Mouse (Mus musculus) neural tube, embryonic 14.5 days (tissue): ENCODE measurements around the gene 1700001P01Rik. TPM values are rescaled to one million over a fixed set of nuclear protein-coding genes. Genes with fewer than 3 reads are reported as not detected.

Source experiments
- ATAC-seq: fragments of 200-750 bp; cut with Nextera tagmentation; 2 replicates; pipeline ENCODE4 v1.8.0; 2017; ENCODE audit warnings: low read depth, mild to moderate bottlenecking, moderate TSS enrichment, moderate library complexity
- H3K27ac ChIP-seq: fragments of 300-500 bp; sonication (generic); 2 replicates; pipeline ENCODE4 v1.5.1; 2014; ENCODE audit warnings: low read depth, mild to moderate bottlenecking, control low read depth, low read length, moderate library complexity, mixed read lengths
- H3K27me3 ChIP-seq: fragments of 300-500 bp; sonication (generic); 2 replicates; pipeline ENCODE4 v1.6.1; 2014; ENCODE audit warnings: low read length; ENCODE audit not compliant: control insufficient read depth, insufficient read depth
- H3K36me3 ChIP-seq: fragments of 300-500 bp; sonication (generic); 2 replicates; pipeline ENCODE4 v1.6.1; 2014; ENCODE audit warnings: low read length, mixed read lengths; ENCODE audit not compliant: control insufficient read depth, insufficient read depth
- H3K4me1 ChIP-seq: fragments of 300-500 bp; sonication (generic); 2 replicates; pipeline ENCODE4 v1.6.1; 2014; ENCODE audit warnings: low read length; ENCODE audit not compliant: control insufficient read depth, insufficient read depth
- H3K4me2 ChIP-seq: fragments of 300-500 bp; sonication (generic); 2 replicates; pipeline ENCODE4 v1.6.1; 2014; ENCODE audit warnings: mild to moderate bottlenecking, low read depth, low read length, control low read depth
- H3K4me3 ChIP-seq: fragments of 300-500 bp; sonication (generic); 2 replicates; pipeline ENCODE4 v1.5.1; 2014; ENCODE audit warnings: low read depth, low read length, control low read depth, mixed read lengths
- H3K9ac ChIP-seq: fragments of 300-500 bp; sonication (generic); replicated peaks from 2 replicates; pipeline ENCODE4 v1.6.1; 2014; ENCODE audit warnings: low read depth, mild to moderate bottlenecking, control low read depth, low read length, mixed read lengths
- H3K9me3 ChIP-seq: fragments of 300-500 bp; sonication (generic); 2 replicates; pipeline ENCODE4 v1.6.1; 2016; ENCODE audit warnings: low read length; ENCODE audit not compliant: control insufficient read depth
- whole genome bisulfite sequencing: fragments of 180-500 bp; shearing (Covaris S2); extraction: QIAGEN DNeasy Blood & Tissue Kit; methylation state at CpG from one replicate; pipeline ENCODE4 v1.1.7; 2014; 5-methylcytosine and 5-hydroxymethylcytosine counted together
- polyA plus RNA-seq: library from polyadenylated mRNA; unstranded; fragments of >200 nt; fragmentation: Nextera tagmentation; extraction: Ambion mirVana; gene quantifications from 2 replicates; pipeline ENCODE4 v1.2.1, GENCODE M21; 2014

1700001P01Rik gene
- polyA plus RNA-seq, 1 experiment from 2014 or later = 0.36 TPM

GRCm38 (mm10) chr11:97806613-97806964 is 30.9 kb upstream of the 1700001P01Rik start:
- Histone ChIP-seq H3K27me3 (no peaks in the 10 kb centered on the region), H3K27ac (no peak overlapping the region), H3K9ac (no peak overlapping the region), H3K4me2 (no peak overlapping the region), H3K4me3 (no peak overlapping the region), H3K36me3 (peaks cover 17% of the 10 kb centered on the region), H3K4me1 (peaks cover 61% of the 10 kb centered on the region), H3K9me3 (no peaks in the 10 kb centered on the region)
- ATAC-seq = no peak
- WGBS = 61% methylated on average over 7 of the region's 7 CpGs

GRCm38 (mm10) chr11:97805662-97806612 is 30.2 kb upstream of the 1700001P01Rik start:
- H3K4me3 ChIP-seq = no peak overlapping the region
- 28% methylated on average over 15 of the region's 15 CpGs for WGBS

GRCm38 (mm10) chr11:97804841-97805661 is 29.3 kb upstream of the 1700001P01Rik start:
- H3K27ac ChIP-seq = peak overlapping the region; percentile 62
- peak overlapping the region; percentile 6; the same call in 1 of the 2 replicates for H3K4me2 ChIP-seq
- H3K9ac ChIP-seq = no peak overlapping the region
- peaks cover 64% of the 10 kb centered on the region for H3K4me1 ChIP-seq
- no peak overlapping the region for H3K4me3 ChIP-seq
- WGBS = 30% methylated on average over 9 of the region's 9 CpGs
- no peaks in the 10 kb centered on the region; the same call in 1 of the 2 replicates for H3K27me3 ChIP-seq
- H3K36me3 ChIP-seq = peaks cover 17% of the 10 kb centered on the region
- 0 out of 2 replicates have a peak, but pooled peaks have one; percentile 5 for ATAC-seq
- H3K9me3 ChIP-seq = no peaks in the 10 kb centered on the region

More at GRCm38 (mm10) chr11:97805662-97806612, 30.2 kb upstream of the 1700001P01Rik start:
- no peaks in the 10 kb centered on the region for H3K9me3 ChIP-seq
- peak overlapping the region; percentile 4; the same call in 1 of the 2 replicates for H3K4me2 ChIP-seq
- no peaks in the 10 kb centered on the region for H3K27me3 ChIP-seq
- ATAC-seq = peak; percentile 25; the same call in 1 of the 2 replicates
- no peak overlapping the region for H3K9ac ChIP-seq
- H3K27ac ChIP-seq = peak overlapping the region; percentile 41
- peaks cover 17% of the 10 kb centered on the region for H3K36me3 ChIP-seq
- peaks cover 64% of the 10 kb centered on the region for H3K4me1 ChIP-seq

- H3K36me3 ChIP-seq = peaks cover 7% of the 10 kb centered on the region; the same call in 1 of the 2 replicates
- no peaks in the 10 kb centered on the region; the same call in 1 of the 2 replicates for H3K27me3 ChIP-seq
- no peak overlapping the region for H3K4me3 ChIP-seq
- 0 out of 2 replicates have a peak overlapping the region, but pooled peaks have one; percentile 6 for H3K4me2 ChIP-seq
- 85% methylated on average over 5 of the region's 5 CpGs for WGBS
- H3K9me3 ChIP-seq = no peaks in the 10 kb centered on the region
- H3K4me1 ChIP-seq = peaks cover 58% of the 10 kb centered on the region
- ATAC-seq = no peak
- H3K9ac ChIP-seq = no peak overlapping the region
- H3K27ac ChIP-seq = no peak overlapping the region
These were observed 28.1 kb upstream of the 1700001P01Rik start for GRCm38 (mm10) chr11:97803847-97804246.

GRCm38 (mm10) chr11:97802495-97802894 is 26.8 kb upstream of the 1700001P01Rik start:
- no peak overlapping the region for H3K9ac ChIP-seq
- H3K4me2 ChIP-seq = peak overlapping the region; percentile 90; the same call in 1 of the 2 replicates
- H3K4me3 ChIP-seq = no peak overlapping the region
- peaks cover 48% of the 10 kb centered on the region for H3K4me1 ChIP-seq
- H3K36me3 ChIP-seq = no peaks in the 10 kb centered on the region
- no peak for ATAC-seq
- no peaks in the 10 kb centered on the region for H3K9me3 ChIP-seq
- H3K27ac ChIP-seq = no peak overlapping the region
- WGBS = 51% methylated on average over 6 of the region's 6 CpGs
- H3K27me3 ChIP-seq = no peaks in the 10 kb centered on the region; the same call in 1 of the 2 replicates

GRCm38 (mm10) chr11:97802194-97802470 is 26.4 kb upstream of the 1700001P01Rik start:
- no peaks in the 10 kb centered on the region for H3K9me3 ChIP-seq
- peak overlapping the region; percentile 90 for H3K4me2 ChIP-seq
- WGBS = 45% methylated on average over 1 of the region's 1 CpGs
- H3K4me1 ChIP-seq = peaks cover 48% of the 10 kb centered on the region
- no peaks in the 10 kb centered on the region for H3K36me3 ChIP-seq
- ATAC-seq = no peak
- 0 out of 2 replicates have a peak overlapping the region, but pooled peaks have one; percentile 35 for H3K27ac ChIP-seq
- no peaks in the 10 kb centered on the region; the same call in 1 of the 2 replicates for H3K27me3 ChIP-seq
- peak overlapping the region; percentile 93 for H3K4me3 ChIP-seq
- H3K9ac ChIP-seq = no peak overlapping the region

- no peaks in the 10 kb centered on the region for H3K9me3 ChIP-seq
- peak overlapping the region; percentile 86; the same call in 1 of the 2 replicates for H3K27ac ChIP-seq
- peak overlapping the region; percentile 90 for H3K4me2 ChIP-seq
- H3K27me3 ChIP-seq = no peaks in the 10 kb centered on the region; the same call in 1 of the 2 replicates
- peak overlapping the region; percentile 91; the same call in 1 of the 2 replicates for H3K9ac ChIP-seq
- peak overlapping the region; percentile 93 for H3K4me3 ChIP-seq
- no peak for ATAC-seq
- H3K36me3 ChIP-seq = no peaks in the 10 kb centered on the region
- peaks cover 46% of the 10 kb centered on the region for H3K4me1 ChIP-seq
- WGBS = 19% methylated on average over 8 of the region's 8 CpGs
These were observed 25.9 kb upstream of the 1700001P01Rik start for GRCm38 (mm10) chr11:97801409-97802193.

GRCm38 (mm10) chr11:97800691-97801408 is 25.1 kb upstream of the 1700001P01Rik start:
- H3K9ac ChIP-seq = peak overlapping the region; percentile 91
- H3K4me2 ChIP-seq = peak overlapping the region; percentile 90
- H3K27me3 ChIP-seq = no peaks in the 10 kb centered on the region; the same call in 1 of the 2 replicates
- peak overlapping the region; percentile 86 for H3K27ac ChIP-seq
- no peak for ATAC-seq
- WGBS = 6% methylated on average over 17 of the region's 17 CpGs
- H3K9me3 ChIP-seq = no peaks in the 10 kb centered on the region
- H3K36me3 ChIP-seq = no peaks in the 10 kb centered on the region
- H3K4me1 ChIP-seq = peaks cover 38% of the 10 kb centered on the region
- H3K4me3 ChIP-seq = peak overlapping the region; percentile 93
